Mouse (Mus musculus) liver, postnatal 0 days (tissue): ENCODE data around the gene Trmt11.

ENCODE experiments used
- CTCF ChIP-seq: sonication (generic); IDR thresholded peaks from 2 replicates; pipeline ENCODE4 v1.5.1; 2016; ENCODE audit warnings: antibody characterized with exemption, low read depth
- EP300 ChIP-seq: IDR thresholded peaks from 2 replicates; pipeline ENCODE4 v1.6.1; 2016; ENCODE audit warnings: antibody characterized with exemption, low read depth, mild to moderate bottlenecking

DNA sequence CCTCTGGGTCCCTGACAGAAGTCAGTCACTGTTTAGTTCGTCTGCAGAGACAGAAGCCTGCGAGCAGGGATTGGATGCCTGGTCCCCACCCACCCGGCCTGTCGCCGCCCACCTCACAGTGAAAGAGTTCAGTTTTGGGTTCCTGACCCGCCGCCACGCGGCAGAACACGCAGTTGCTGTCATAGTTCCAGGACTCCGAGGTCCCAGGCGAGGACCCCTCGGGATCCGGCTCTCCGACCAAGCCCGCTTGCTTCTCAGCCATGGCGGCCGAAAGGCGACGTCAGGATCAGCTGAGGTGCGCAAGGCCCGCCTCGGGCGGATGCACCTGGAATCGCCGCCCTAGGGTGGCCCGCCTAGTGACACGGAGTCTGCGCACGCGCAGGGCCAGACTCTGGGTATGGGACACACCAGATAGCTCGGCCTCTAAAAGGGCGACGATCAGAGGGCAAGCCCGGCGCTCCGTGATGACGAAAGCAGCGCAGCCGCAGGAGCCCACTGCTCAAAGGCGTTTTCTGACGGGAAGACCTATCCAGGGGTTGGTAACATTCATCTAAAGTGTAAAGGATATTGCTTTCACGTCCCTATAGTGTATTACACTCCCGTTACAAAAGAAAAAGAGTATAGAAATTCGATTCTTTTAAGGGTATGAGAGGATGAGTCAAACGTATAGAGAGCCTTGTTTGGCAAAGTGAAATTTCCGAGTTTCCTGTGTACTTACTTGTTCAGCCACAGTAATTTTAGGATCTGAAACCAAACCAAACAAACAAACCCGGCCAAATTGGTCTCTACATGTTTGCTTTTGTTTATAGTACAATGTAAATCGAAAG lies 17.8 kb upstream of the Trmt11 start:
- peak; percentile 56 for TF ChIP-seq CTCF
- TF ChIP-seq EP300, result peak; percentile 70
